Comparison of ENCODE assay signal across 8 mouse cellular contexts in genomic region chrX:44367646-44368521, GRCm38 (mm10). TPM values are rescaled to one million over a fixed set of nuclear protein-coding genes. Genes with fewer than 3 reads are reported as not detected.
DNase-seq lines count a peak whose midpoint lies in the region; ATAC-seq and TF ChIP-seq lines count a peak whose summit lies in the region.

TSS of gene Dcaf12l2 (minus strand) at chrX:44368342.

- no peaks in the 10 kb centered on the region for H3K36me3 ChIP-seq in lung, embryonic 15.5 days
- H3K36me3 ChIP-seq in limb, embryonic 10.5 days = no peaks in the 10 kb centered on the region
- H3K36me3 ChIP-seq in midbrain, postnatal 0 days (ENCODE audit: insufficient read depth, low read length) = no peaks in the 10 kb centered on the region

- peak; percentile 86 for ATAC-seq in lung, embryonic 15.5 days (ENCODE audit: borderline replicate concordance, extremely low read depth, low FRiP score, low TSS enrichment)
- peak; percentile 84 for ATAC-seq in midbrain, postnatal 0 days (ENCODE audit: low FRiP score)

- peak within 1 kb of the TSS; percentile 34; the same call in 1 of the 2 replicates for H3K9ac ChIP-seq in lung, embryonic 15.5 days
- H3K9ac ChIP-seq in midbrain, postnatal 0 days (replicated peaks; ENCODE audit: low read length, poor library complexity, severe bottlenecking) = peak within 1 kb of the TSS; percentile 57

- no peak for TF ChIP-seq CTCF in midbrain, postnatal 0 days (IDR thresholded peaks at IDR 0.05)

- no peak for DNase-seq in lung, postnatal 25 days (ENCODE audit: low spot score)
- DNase-seq in embryo, embryonic 11.5 days (ENCODE audit: low read depth, low spot score) = peak; percentile 13
- DNase-seq in heart, postnatal 4 days = peak; percentile 6
- DNase-seq in limb, embryonic 10.5 days (ENCODE audit: low spot score) = peak; percentile 41
- peak; percentile 7 for DNase-seq in midbrain, postnatal 0 days (ENCODE audit: low spot score)
- no peak for DNase-seq in thymus, postnatal 25 days
- no peak for DNase-seq in spleen, postnatal 14 days (ENCODE audit: low spot score in 2 of 2)

- 20% methylated on average over 55 of the region's 57 CpGs for WGBS in lung, embryonic 15.5 days
- 8% methylated on average over 50 of the region's 57 CpGs for WGBS in limb, embryonic 10.5 days
- WGBS in midbrain, postnatal 0 days = 26% methylated on average over 55 of the region's 57 CpGs

- no peaks in the 10 kb centered on the region for H3K4me1 ChIP-seq in lung, embryonic 15.5 days
- no peaks in the 10 kb centered on the region for H3K4me1 ChIP-seq in limb, embryonic 10.5 days
- no peaks in the 10 kb centered on the region for H3K4me1 ChIP-seq in midbrain, postnatal 0 days (ENCODE audit: insufficient read depth, low read length)

- H3K4me2 ChIP-seq in lung, embryonic 15.5 days = peak within 1 kb of the TSS; percentile 76
- H3K4me2 ChIP-seq in midbrain, postnatal 0 days (ENCODE audit: low read depth, low read length, poor library complexity, severe bottlenecking) = peak within 1 kb of the TSS; percentile 58

- H3K27ac ChIP-seq in lung, embryonic 15.5 days = no peak within 1 kb of the TSS
- peak within 1 kb of the TSS; percentile 86 for H3K27ac ChIP-seq in limb, embryonic 10.5 days
- no peak within 1 kb of the TSS for H3K27ac ChIP-seq in midbrain, postnatal 0 days (ENCODE audit: low read depth, low read length)

- H3K9me3 ChIP-seq in lung, embryonic 15.5 days = no peaks in the 10 kb centered on the region
- no peaks in the 10 kb centered on the region for H3K9me3 ChIP-seq in limb, embryonic 10.5 days (replicated peaks)
- H3K9me3 ChIP-seq in midbrain, postnatal 0 days (ENCODE audit: low read length) = no peaks in the 10 kb centered on the region

- peak within 1 kb of the TSS; percentile 45 for H3K4me3 ChIP-seq in lung, embryonic 15.5 days
- peak within 1 kb of the TSS; percentile 57 for H3K4me3 ChIP-seq in limb, embryonic 10.5 days
- peak within 1 kb of the TSS; percentile 50 for H3K4me3 ChIP-seq in midbrain, postnatal 0 days (ENCODE audit: low read depth, low read length)

- no peaks in the 10 kb centered on the region for H3K27me3 ChIP-seq in lung, embryonic 15.5 days
- H3K27me3 ChIP-seq in limb, embryonic 10.5 days (ENCODE audit: low read depth, poor library complexity, severe bottlenecking) = no peaks in the 10 kb centered on the region
- H3K27me3 ChIP-seq in midbrain, postnatal 0 days (ENCODE audit: insufficient read depth, low read length) = no peaks in the 10 kb centered on the region

RNA-seq across cellular contexts. Expression of gene Dcaf12l2, which starts in this region (rescaled TPM):
- 1.1 and 1.4 TPM in 2 replicates for polyA plus RNA-seq in lung, embryonic 15.5 days (2015; fragmentation: Nextera tagmentation; extraction: Ambion mirVana)
- under 1 TPM; 0.12 to 0.29 TPM for total RNA-seq in heart, postnatal 4 days (2021)
- polyA plus RNA-seq in limb, embryonic 10.5 days (2016; fragmentation: Nextera tagmentation; extraction: Ambion mirVana) = 1.4 and 2.8 TPM in 2 replicates
- total RNA-seq in midbrain, postnatal 0 days (2014; rRNA removed) = 4.8 and 5.9 TPM in 2 replicates
- polyA plus RNA-seq in midbrain, postnatal 0 days (2015; fragmentation: Nextera tagmentation; extraction: Ambion mirVana) = 2.0 and 2.6 TPM in 2 replicates

Comparison
In these comparisons a context has a peak if more than half of its experiments do, and no peak if none do; other contexts are left out.
1. Peak in DNase-seq in heart, postnatal 4 days; RNA of the gene not detected or under 1 TPM.
2. DNase-seq: peak in embryo, embryonic 11.5 days (single experiment), limb, embryonic 10.5 days (single experiment) and midbrain, postnatal 0 days (single experiment); none in lung, postnatal 25 days (single experiment), thymus, postnatal 25 days (single experiment) and spleen, postnatal 14 days (0 of 2).
3. Peak in every context shown above with its lines, with median percentiles within 50 percentile points of each other: H3K4me3 ChIP-seq.